Mouse (Mus musculus) right cerebral cortex, postnatal 36 days (tissue): ENCODE measurements around the gene Itga11.
"Not testable (repeated sequence)": the region's sequence is repeated elsewhere in the genome, so short reads cannot be mapped to it uniquely, and the experiment has no call there.

Experiments used
- DNase-seq, 2 experiments: peaks; one replicate each; pipeline ENCODE4 v3.0.0; 2022; ENCODE audit warnings: low spot score in 2 of 2, mixed read lengths in 1 of 2

Gene Itga11

GRCm38 (mm10) chr9:62677641-62678549 lies at the start of gene Itga11:
Gene Itga11 (plus strand): TSS chr9:62677826.
- DNase-seq, result no peak

GRCm38 (mm10) chr9:62630631-62631240 lies 46.9 kb upstream of the Itga11 start:
- DNase-seq, result peak; percentile 36 to 44

GRCm38 (mm10) chr9:62632392-62632791 lies 45.2 kb upstream of the Itga11 start:
- DNase-seq, result peak; percentile 55 to 69

- no peak for DNase-seq
These were observed 39.6 kb upstream of the Itga11 start for GRCm38 (mm10) chr9:62638045-62638444.

- no peak for DNase-seq
These were observed 37.9 kb upstream of the Itga11 start for GRCm38 (mm10) chr9:62639686-62640085.

GRCm38 (mm10) chr9:62640188-62640587 lies 37.4 kb upstream of the Itga11 start:
- DNase-seq, result no peak

- no peak for DNase-seq
These were observed 31.8 kb upstream of the Itga11 start for GRCm38 (mm10) chr9:62645716-62646400.

GRCm38 (mm10) chr9:62646721-62647183 lies 30.9 kb upstream of the Itga11 start:
- no peak for DNase-seq

GRCm38 (mm10) chr9:62649444-62649843 lies 28.2 kb upstream of the Itga11 start:
- no peak for DNase-seq

- no peak for DNase-seq
These were observed 26.9 kb upstream of the Itga11 start for GRCm38 (mm10) chr9:62650764-62651163.

- no peak for DNase-seq
These were observed 23.3 kb upstream of the Itga11 start for GRCm38 (mm10) chr9:62654336-62654735.

GRCm38 (mm10) chr9:62658016-62658415 lies 19.6 kb upstream of the Itga11 start:
- DNase-seq, result no peak

GRCm38 (mm10) chr9:62659026-62659425 lies 18.6 kb upstream of the Itga11 start:
- DNase-seq, result no peak

- not testable (repeated sequence) for DNase-seq
These were observed 16.7 kb upstream of the Itga11 start for GRCm38 (mm10) chr9:62660971-62661370.

GRCm38 (mm10) chr9:62663443-62663842 lies 14.2 kb upstream of the Itga11 start:
- no peak for DNase-seq

GRCm38 (mm10) chr9:62664115-62664725 lies 13.4 kb upstream of the Itga11 start:
- DNase-seq, result no peak

GRCm38 (mm10) chr9:62665892-62666291 lies 11.7 kb upstream of the Itga11 start:
- DNase-seq, result no peak

GRCm38 (mm10) chr9:62668503-62668902 lies 9.1 kb upstream of the Itga11 start:
- no peak for DNase-seq

GRCm38 (mm10) chr9:62673241-62673640 lies 4.4 kb upstream of the Itga11 start:
- DNase-seq, result peak in 1 of 2 experiments; percentile 33

- DNase-seq, result no peak
These were observed 2.5 kb upstream of the Itga11 start for GRCm38 (mm10) chr9:62675172-62675571.

- peak; percentile 18 to 28 for DNase-seq
These were observed 1.0 kb downstream of the Itga11 start for GRCm38 (mm10) chr9:62678550-62679155.
